Mouse (Mus musculus): ENCODE data around the gene Fbxl7. TPM values are rescaled to one million over a fixed set of nuclear protein-coding genes. Genes with fewer than 3 reads are reported as not detected.

Gene Fbxl7
- polyA plus RNA-seq, 1 experiment from 2014 or later, result 11.3 TPM

DNA sequence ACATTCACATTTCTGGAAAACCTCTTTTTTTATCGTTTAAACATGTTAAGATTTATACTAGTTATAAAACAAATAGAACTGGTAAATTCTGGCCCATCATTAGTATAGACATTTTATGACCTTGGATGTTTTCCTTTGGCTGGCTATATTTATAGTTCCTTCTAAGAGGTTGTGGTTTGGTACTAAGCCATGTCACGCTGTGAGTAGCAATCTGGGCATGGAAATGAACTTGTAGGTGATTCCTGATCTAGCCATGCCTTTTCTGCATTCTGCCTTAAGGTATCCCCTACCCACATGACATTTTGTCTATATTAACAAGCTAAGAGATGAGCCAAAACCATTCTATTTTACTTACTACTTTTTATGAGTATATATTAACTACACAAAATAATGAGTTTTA, 329.3 kb downstream of the Fbxl7 start:
- Histone ChIP-seq H3K36me3 (no peaks in the 10 kb centered on the region), H3K27me3 (replicated peaks) (no peaks in the 10 kb centered on the region), H3K9ac (no peak overlapping the region), H3K9me3 (no peaks in the 10 kb centered on the region), H3K4me2 (replicated peaks) (no peak overlapping the region), H3K27ac (no peak overlapping the region), H3K4me1 (replicated peaks) (no peaks in the 10 kb centered on the region), H3K4me3 (replicated peaks) (no peak overlapping the region)
- ATAC-seq, result no peak
- 54% methylated on average over 2 of the region's 2 CpGs for WGBS

DNA sequence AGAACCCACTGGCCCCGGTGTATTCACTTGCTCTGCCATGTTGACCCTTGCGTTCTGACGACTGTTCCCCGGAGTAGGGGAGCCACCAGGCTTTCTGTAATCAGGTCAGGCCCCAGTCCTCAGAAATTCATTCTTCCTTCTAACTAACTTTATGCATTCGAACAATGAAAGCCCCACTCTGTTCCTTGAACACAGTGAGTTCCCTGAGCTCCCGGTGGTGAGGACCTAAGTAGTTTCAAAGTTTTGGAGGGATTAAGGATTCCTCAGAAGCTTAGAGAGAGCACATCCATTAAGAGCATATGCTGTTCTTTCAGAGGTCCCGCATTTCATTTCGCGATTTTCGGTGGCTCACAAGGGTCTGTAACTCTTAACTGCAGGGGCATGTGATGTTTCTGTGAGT, 341.8 kb downstream of the Fbxl7 start:
- no peak for ATAC-seq
- WGBS, result 75% methylated on average over 10 of the region's 10 CpGs
- no peak overlapping the region for H3K4me2 ChIP-seq (replicated peaks)

GRCm38 (mm10) chr15:26533997-26534700, 361.2 kb downstream of the Fbxl7 start:
- H3K27me3 ChIP-seq (replicated peaks), result no peaks in the 10 kb centered on the region
- H3K4me2 ChIP-seq (replicated peaks), result no peak overlapping the region
- no peaks in the 10 kb centered on the region for H3K4me1 ChIP-seq (replicated peaks)
- no peaks in the 10 kb centered on the region for H3K36me3 ChIP-seq
- no peaks in the 10 kb centered on the region for H3K9me3 ChIP-seq
- no peak for ATAC-seq
- H3K27ac ChIP-seq, result no peak overlapping the region
- H3K4me3 ChIP-seq (replicated peaks), result no peak overlapping the region
- 70% methylated on average over 3 of the region's 3 CpGs for WGBS
- no peak overlapping the region for H3K9ac ChIP-seq

More for the DNA sequence above, 341.8 kb downstream of the Fbxl7 start:
- Histone ChIP-seq H3K4me1 (replicated peaks) (no peaks in the 10 kb centered on the region), H3K9ac (no peak overlapping the region), H3K4me3 (replicated peaks) (no peak overlapping the region), H3K9me3 (no peaks in the 10 kb centered on the region), H3K27ac (no peak overlapping the region), H3K27me3 (replicated peaks) (no peaks in the 10 kb centered on the region), H3K36me3 (0 out of 2 replicates have a peak, but pooled peaks cover 7% of the 10 kb centered on the region)

DNA sequence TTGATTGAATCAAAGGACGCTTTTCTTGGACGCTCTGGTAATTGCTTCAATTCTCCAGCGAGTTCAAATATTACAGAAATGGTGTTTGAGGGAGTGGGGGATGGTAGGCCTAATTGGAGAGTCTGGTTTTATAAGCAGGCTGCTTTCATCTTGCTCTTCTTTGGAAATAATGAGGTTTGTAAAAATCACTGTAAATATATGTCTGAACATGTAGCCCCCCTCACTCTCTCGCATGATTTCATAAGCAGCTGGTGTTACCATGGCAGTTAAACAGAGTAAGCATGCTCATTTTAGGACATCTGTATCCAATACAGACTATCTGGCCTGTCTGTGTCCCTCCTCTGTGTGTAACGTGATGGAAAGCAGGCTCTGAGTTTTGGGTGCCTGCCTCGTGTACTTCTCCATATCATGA, 376.2 kb downstream of the Fbxl7 start:
- no peaks in the 10 kb centered on the region for H3K27me3 ChIP-seq (replicated peaks)
- WGBS, result 40% methylated on average over 6 of the region's 6 CpGs
- no peak overlapping the region for H3K27ac ChIP-seq
- no peaks in the 10 kb centered on the region for H3K4me1 ChIP-seq (replicated peaks)
- no peaks in the 10 kb centered on the region for H3K36me3 ChIP-seq
- H3K9ac ChIP-seq, result no peak overlapping the region
- peak; percentile 93 for ATAC-seq
- H3K4me3 ChIP-seq (replicated peaks), result no peak overlapping the region
- H3K9me3 ChIP-seq, result no peaks in the 10 kb centered on the region
- H3K4me2 ChIP-seq (replicated peaks), result no peak overlapping the region

GRCm38 (mm10) chr15:26501024-26501423, 394.4 kb downstream of the Fbxl7 start:
- H3K27ac ChIP-seq, result no peak overlapping the region
- H3K27me3 ChIP-seq (replicated peaks), result no peaks in the 10 kb centered on the region
- no peak overlapping the region for H3K4me2 ChIP-seq (replicated peaks)
- no peak overlapping the region for H3K9ac ChIP-seq
- 19% methylated on average over 4 of the region's 4 CpGs for whole genome bisulfite sequencing
- no peaks in the 10 kb centered on the region for H3K9me3 ChIP-seq
- peak; percentile 59; the same call in 1 of the 2 replicates for ATAC-seq
- H3K4me1 ChIP-seq (replicated peaks), result no peaks in the 10 kb centered on the region
- no peak overlapping the region for H3K4me3 ChIP-seq (replicated peaks)
- no peaks in the 10 kb centered on the region for H3K36me3 ChIP-seq
